In genomic region chr5:65586291-65586690, GRCm38 (mm10) we compare ENCODE assay signal across 26 mouse cellular contexts. TPM values are rescaled to one million over a fixed set of nuclear protein-coding genes. Genes with fewer than 3 reads are reported as not detected.
DNase-seq lines count a peak whose midpoint lies in the region; ATAC-seq and TF ChIP-seq lines count a peak whose summit lies in the region.
"Had no signal": no experiment of that assay in that cellular context is flagged by ENCODE, and none has a peak within 500 bp of the region (broad histone marks: within the 10 kb centered on the region; RNA-seq: fewer than 3 reads in every experiment).

No protein-coding gene starts in this region.

- 84% methylated on average over 5 of the region's 5 CpGs for WGBS in liver, embryonic 14.5 days (ENCODE audit: insufficient replicate concordance)
- WGBS in hindbrain, embryonic 16.5 days, result 90% methylated on average over 5 of the region's 5 CpGs

- ATAC-seq in liver, embryonic 14.5 days (ENCODE audit: insufficient read depth), result peak; percentile 18; the same call in 1 of the 2 replicates
- ATAC-seq in hindbrain, embryonic 16.5 days, result no peak
- ATAC-seq: CD4-positive, CD25-positive, alpha-beta regulatory T cell, adult 4 months; forebrain, embryonic 14.5 days; hindbrain, postnatal 0 days; Patski had no signal

- H3K9me3 ChIP-seq in liver, embryonic 14.5 days (ENCODE audit: control insufficient read depth, low read length), result no peaks in the 10 kb centered on the region
- H3K9me3 ChIP-seq in hindbrain, embryonic 16.5 days (ENCODE audit: control insufficient read depth, low read length), result no peaks in the 10 kb centered on the region
- H3K9me3 ChIP-seq: embryonic facial prominence, embryonic 12.5 days; limb, embryonic 12.5 days; lung, embryonic 15.5 days; midbrain, embryonic 10.5 days; neural tube, embryonic 13.5 days had no signal

- TF ChIP-seq CTCF in liver, embryonic 14.5 days (IDR thresholded peaks at IDR 0.05; ENCODE audit: low read depth), result no peak

- peaks cover 0 to 4% of the 10 kb centered on the region in 2 experiments; a peak in 1 of 4 replicates for H3K4me1 ChIP-seq in liver, embryonic 14.5 days (replicated peaks; ENCODE audit: control insufficient read depth in 2 of 2, insufficient read depth in 2 of 2, low read length in 1 of 2)
- no peaks in the 10 kb centered on the region for H3K4me1 ChIP-seq in hindbrain, embryonic 16.5 days (ENCODE audit: control insufficient read depth, insufficient read depth, low read depth, low read length)
- H3K4me1 ChIP-seq: embryonic facial prominence, embryonic 12.5 days; limb, embryonic 12.5 days; lung, embryonic 15.5 days; midbrain, embryonic 10.5 days; neural tube, embryonic 13.5 days had no signal

- H3K27ac ChIP-seq in liver, embryonic 14.5 days, result no peak overlapping the region
- H3K27ac ChIP-seq in hindbrain, embryonic 16.5 days (ENCODE audit: low read depth, low read length), result no peak overlapping the region
- H3K27ac ChIP-seq: embryonic facial prominence, embryonic 12.5 days; heart, adult 2 months; hindbrain, postnatal 0 days; limb, embryonic 12.5 days; lung, embryonic 15.5 days; midbrain, embryonic 10.5 days; neural tube, embryonic 13.5 days; stomach, postnatal 0 days had no signal

- no peak overlapping the region for H3K9ac ChIP-seq in liver, embryonic 14.5 days (replicated peaks)
- H3K9ac ChIP-seq in hindbrain, embryonic 16.5 days (ENCODE audit: low read depth, low read length), result no peak overlapping the region
- H3K9ac ChIP-seq: embryonic facial prominence, embryonic 12.5 days; limb, embryonic 12.5 days; lung, embryonic 15.5 days; neural tube, embryonic 13.5 days had no signal

- H3K36me3 ChIP-seq in liver, embryonic 14.5 days (replicated peaks; ENCODE audit: control insufficient read depth, insufficient read depth, low read depth), result peaks cover 11% of the 10 kb centered on the region
- H3K36me3 ChIP-seq in hindbrain, embryonic 16.5 days (ENCODE audit: control insufficient read depth, insufficient read depth, low read length), result peaks cover 6% of the 10 kb centered on the region; the same call in 1 of the 2 replicates

- H3K4me3 ChIP-seq in liver, embryonic 14.5 days (ENCODE audit: insufficient read depth in 1 of 2, low read depth in 2 of 2, low read length in 2 of 2), result no peak overlapping the region
- H3K4me3 ChIP-seq in hindbrain, embryonic 16.5 days (ENCODE audit: low read length), result no peak overlapping the region
- H3K4me3 ChIP-seq: embryonic facial prominence, embryonic 12.5 days; erythroblast, embryonic 14.5 days; heart, adult 2 months; limb, embryonic 12.5 days; lung, embryonic 15.5 days; midbrain, embryonic 10.5 days; neural tube, embryonic 13.5 days had no signal

- H3K27me3 ChIP-seq in liver, embryonic 14.5 days (ENCODE audit: control insufficient read depth, insufficient read depth, low read length), result no peaks in the 10 kb centered on the region
- H3K27me3 ChIP-seq in hindbrain, embryonic 16.5 days (replicated peaks; ENCODE audit: control insufficient read depth, insufficient read depth, low read length), result no peaks in the 10 kb centered on the region
- H3K27me3 ChIP-seq: embryonic facial prominence, embryonic 12.5 days; limb, embryonic 12.5 days; lung, embryonic 15.5 days; neural tube, embryonic 13.5 days; Patski had no signal

- DNase-seq in adrenal gland, adult (ENCODE audit: inconsistent age in 2 of 2, low spot score in 1 of 2), result peak; percentile 24 to 67
- DNase-seq in adrenal gland, adult 8-10 months, result no peak
- peak; percentile 28 to 42 for DNase-seq in kidney, adult 8-10 months
- DNase-seq in kidney, postnatal 4 days, result no peak
- DNase-seq in adrenal gland, postnatal 36 days, result peak; percentile 44 to 45
- peak in 1 of 3 experiments; percentile 15 for DNase-seq in liver, embryonic 14.5 days (ENCODE audit: low read depth in 3 of 3, low spot score in 3 of 3)
- DNase-seq in c-Kit-positive CD71-positive TER-119-positive erythroid progenitor cells, embryonic 14.5 days (ENCODE audit: low spot score), result no peak
- DNase-seq: cerebellum, adult 11 months; cerebellum, postnatal 10 days; gastrocnemius, postnatal 14 days; heart, adult 2 months; heart, postnatal 36 days; lung, postnatal 4 days; right cerebral cortex, adult 18-20 months had no signal

- H3K4me2 ChIP-seq in liver, embryonic 14.5 days (ENCODE audit: low read depth), result no peak overlapping the region
- H3K4me2 ChIP-seq in hindbrain, embryonic 16.5 days (ENCODE audit: low read length), result no peak overlapping the region
- H3K4me2 ChIP-seq: embryonic facial prominence, embryonic 12.5 days; limb, embryonic 12.5 days; lung, embryonic 15.5 days; neural tube, embryonic 13.5 days had no signal

- no peak for TF ChIP-seq EP300 in liver, embryonic 14.5 days (IDR thresholded peaks at IDR 0.05; ENCODE audit: low read depth)

RNA-seq across cellular contexts. Expression of gene Ube2k, which starts 49.3 kb away (rescaled TPM):
- total RNA-seq in adrenal gland, adult 8-10 months (2022), result 10 to 100 TPM; 65.6 to 84.9 (median 75.1) TPM
- 10 to 100 TPM; 87.3 to 96.5 TPM for total RNA-seq in adrenal gland, postnatal 36 days (2021)
- polyA plus RNA-seq in liver, embryonic 14.5 days (2012; rRNA removed), result 20.4 and 60.5 TPM in 2 replicates
- 64.7 and 67.2 TPM in 2 replicates for polyA plus RNA-seq in liver, embryonic 14.5 days (2014; fragmentation: Nextera tagmentation; extraction: Ambion mirVana)
- polyA plus RNA-seq in hindbrain, embryonic 16.5 days (2015; fragmentation: Nextera tagmentation; extraction: Ambion mirVana), result 183 and 199 TPM in 2 replicates

RNA-seq across cellular contexts. Expression of gene Smim14, which starts 49.3 kb away (rescaled TPM):
- 100 to 1,000 TPM; 187 to 201 (median 193) TPM for total RNA-seq in adrenal gland, adult 8-10 months (2022)
- total RNA-seq in adrenal gland, postnatal 36 days (2021), result 100 to 1,000 TPM; 155 to 187 TPM
- polyA plus RNA-seq in liver, embryonic 14.5 days (2012; rRNA removed), result 15.4 and 15.8 TPM in 2 replicates
- polyA plus RNA-seq in liver, embryonic 14.5 days (2014; fragmentation: Nextera tagmentation; extraction: Ambion mirVana), result 39.9 and 45.2 TPM in 2 replicates
- polyA plus RNA-seq in hindbrain, embryonic 16.5 days (2015; fragmentation: Nextera tagmentation; extraction: Ambion mirVana), result 197 and 207 TPM in 2 replicates

Comparison
In these comparisons a context has a peak if more than half of its experiments do, and no peak if none do; other contexts are left out.
1. DNase-seq: peak in adrenal gland, adult (2 of 2), kidney, adult 8-10 months (2 of 2) and adrenal gland, postnatal 36 days (2 of 2); none in adrenal gland, adult 8-10 months (single experiment), kidney, postnatal 4 days (0 of 2) and c-Kit-positive CD71-positive TER-119-positive erythroid progenitor cells, embryonic 14.5 days (single experiment).